Mouse (Mus musculus) ES-E14 (cell line): Measurements from ENCODE around the gene Rtn1.

Experiments used
- HCFC1 ChIP-seq: IDR thresholded peaks from 2 replicates; pipeline ENCODE4 v1.6.1; 2012; ENCODE audit warnings: low read length, inconsistent platforms, borderline replicate concordance; ENCODE audit not compliant: insufficient read depth
- MAFK ChIP-seq: IDR thresholded peaks from 2 replicates; pipeline ENCODE4 v1.6.1; 2014; ENCODE audit warnings: mild to moderate bottlenecking, low read depth, low read length, inconsistent platforms; ENCODE audit not compliant: insufficient read depth
- ZC3H11A ChIP-seq: IDR thresholded peaks from 2 replicates; pipeline ENCODE4 v1.6.1; 2012; ENCODE audit warnings: low read depth, mild to moderate bottlenecking, inconsistent platforms, low read length, borderline replicate concordance

DNA sequence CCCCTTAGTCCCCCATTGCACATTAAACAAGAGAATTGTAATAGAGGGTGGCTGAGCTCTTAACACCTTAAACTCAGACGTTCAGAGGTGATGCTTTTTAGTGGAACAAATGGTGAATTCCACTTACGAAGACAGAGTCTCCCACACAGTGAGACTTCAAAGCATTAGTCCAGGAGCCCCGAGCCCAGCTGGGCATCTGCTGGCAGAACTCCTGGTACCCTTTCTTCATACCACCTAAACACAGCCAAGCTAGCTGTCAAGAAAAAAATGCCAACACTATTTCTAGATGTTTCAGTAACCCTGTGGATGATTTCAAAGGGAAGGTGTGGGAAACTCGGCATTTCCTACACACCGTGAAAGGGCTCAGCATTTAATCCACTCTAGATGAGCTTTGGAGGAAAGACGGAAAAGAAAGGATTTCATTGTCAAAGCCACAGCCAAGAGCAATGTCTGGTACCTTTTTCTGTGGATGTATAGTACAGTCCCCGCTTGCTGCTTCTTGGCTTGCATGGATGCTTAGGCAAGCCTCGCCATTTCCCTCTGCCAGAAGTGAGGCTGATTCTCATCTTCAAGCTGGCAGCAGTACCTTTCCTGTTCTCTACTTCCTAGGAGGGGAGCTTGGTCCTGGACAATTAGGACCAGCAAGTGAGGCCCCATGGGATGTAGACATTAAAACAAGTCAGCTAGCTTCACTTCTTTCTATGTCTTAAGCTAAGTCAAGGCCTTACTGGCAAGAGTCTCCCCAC lies 179.2 kb downstream of the Rtn1 start:
- TF ChIP-seq MAFK (no peak), HCFC1 (no peak), ZC3H11A (no peak)
